Mouse (Mus musculus) liver, embryonic 14.5 days (tissue): ENCODE measurements at regions not wholly inside any gene's neighbourhood (a gene's known extent, or its start where the extent isn't known, plus 50 kb on each side); places are given as distances from the start of the nearest gene placed in this dataset.

ENCODE experiments used
- CTCF ChIP-seq: IDR thresholded peaks from 2 replicates; pipeline ENCODE4 v1.5.1; 2016; ENCODE audit warnings: antibody characterized with exemption, low read depth, control low read depth
- EP300 ChIP-seq: IDR thresholded peaks from 2 replicates; pipeline ENCODE4 v1.6.1; 2016; ENCODE audit warnings: antibody characterized with exemption, low read depth

DNA sequence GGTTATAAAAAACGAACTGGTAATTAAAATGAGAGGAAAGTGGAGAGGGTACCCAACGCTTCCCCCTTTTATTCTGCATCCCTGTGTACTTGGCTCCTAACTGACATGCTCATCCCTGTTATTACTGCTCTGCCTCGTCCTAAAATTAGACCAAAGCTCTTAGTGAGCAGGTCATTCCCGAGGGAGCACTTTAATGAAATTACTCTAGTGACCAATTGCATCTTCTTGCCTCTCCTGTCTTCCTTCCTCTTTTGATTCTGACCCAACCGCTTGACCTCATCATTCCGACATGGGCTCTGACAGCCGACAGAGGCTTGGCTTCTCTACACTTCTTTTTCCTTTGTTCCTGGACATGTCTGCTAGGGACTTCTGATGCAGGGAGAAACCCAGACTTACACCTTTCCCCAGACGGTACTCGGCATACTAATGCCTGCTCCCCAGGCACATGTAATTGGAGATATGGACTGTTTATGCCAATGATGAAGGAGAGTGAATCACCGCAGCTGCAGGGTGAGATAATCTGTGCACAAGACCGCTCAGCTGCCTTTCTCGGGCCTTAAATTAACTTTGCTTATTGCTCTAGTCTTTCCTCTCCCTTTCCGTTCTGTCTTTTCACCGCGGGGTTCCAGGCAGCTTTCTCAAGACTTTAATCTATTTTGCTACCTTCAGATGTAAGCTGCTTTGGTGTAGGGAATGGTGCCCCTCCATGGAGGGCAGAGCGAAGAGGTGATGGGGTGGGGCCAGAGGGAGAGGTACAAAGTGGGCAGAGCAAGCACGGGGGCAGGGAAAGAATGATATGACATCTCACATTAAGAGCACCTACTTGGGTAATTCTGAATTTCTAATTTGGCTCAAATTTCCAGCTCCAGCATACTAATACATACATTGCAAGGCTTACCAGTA is 66.1 kb upstream of the 4930583I09Rik start:
- TF ChIP-seq CTCF, result no peak
- no peak for TF ChIP-seq EP300
